Mouse (Mus musculus): Measurements from ENCODE around the gene Pde11a. TPM values are rescaled to one million over a fixed set of nuclear protein-coding genes. Genes with fewer than 3 reads are reported as not detected.

Gene Pde11a
- total RNA-seq, 4 experiments from 2014 or later, result 15.7 to 22.8 (median 17.9) TPM

DNA sequence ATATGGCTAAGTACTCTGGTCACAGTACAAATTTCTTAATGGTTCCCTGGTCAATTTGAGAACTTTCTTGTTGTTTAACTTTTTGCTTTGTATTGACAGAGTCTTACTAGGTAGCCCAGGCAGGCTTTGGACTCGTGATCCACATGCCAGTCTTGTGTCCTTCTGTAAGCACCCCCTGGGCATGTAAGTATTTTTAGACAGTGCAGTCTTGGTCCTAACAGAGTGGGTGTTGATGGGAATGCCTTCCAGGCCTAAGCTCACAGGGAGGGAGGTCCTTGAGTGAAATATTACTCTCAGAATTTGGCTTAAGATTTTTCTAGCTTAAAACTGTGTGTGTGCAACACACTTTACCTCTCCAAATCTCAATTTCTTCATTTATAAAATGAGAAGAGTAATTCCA lies 153.4 kb downstream of the Pde11a start:
- DNase-seq (ENCODE audit: low spot score in 2 of 2), result no peak

DNA sequence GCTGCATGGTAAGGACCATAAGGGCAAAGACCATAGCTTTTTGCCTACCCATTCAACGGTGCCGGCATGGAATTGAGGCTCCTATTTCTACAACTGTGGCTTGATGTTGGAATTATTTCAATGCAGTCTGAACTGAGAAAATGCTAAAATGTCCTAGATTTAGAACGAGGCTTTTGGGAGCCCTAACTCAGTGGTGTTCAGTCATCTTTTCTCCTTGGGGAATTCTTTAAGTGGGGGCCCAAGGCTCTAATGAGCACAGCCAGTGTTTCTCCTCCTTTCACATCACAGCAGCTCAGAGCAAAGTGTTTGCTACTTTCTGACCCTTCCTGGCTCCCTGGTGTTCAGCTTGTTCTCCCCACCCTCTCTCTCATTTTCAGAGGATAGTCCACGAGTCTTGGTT lies 175.8 kb downstream of the Pde11a start:
- no peak for DNase-seq (ENCODE audit: low spot score in 2 of 2)

DNA sequence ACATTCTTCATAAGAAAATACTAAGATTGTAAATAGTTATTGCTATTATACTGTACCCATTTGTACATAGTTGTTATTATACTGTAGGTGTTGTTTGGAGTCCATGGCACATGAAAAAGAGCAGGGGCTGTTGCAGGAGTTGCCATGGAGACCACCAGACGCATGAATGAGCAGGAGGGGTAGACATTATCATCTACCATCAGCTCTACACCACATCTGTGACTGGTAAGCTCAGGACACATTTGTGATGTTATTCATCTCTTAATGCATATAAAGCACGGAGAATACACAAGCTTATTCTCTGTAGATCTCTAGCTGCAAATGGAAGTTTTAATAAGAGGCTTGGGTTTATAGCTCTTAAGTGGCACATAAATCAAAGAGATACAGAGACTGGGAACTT lies 179.6 kb downstream of the Pde11a start:
- no peak for DNase-seq (ENCODE audit: low spot score in 2 of 2)

DNA sequence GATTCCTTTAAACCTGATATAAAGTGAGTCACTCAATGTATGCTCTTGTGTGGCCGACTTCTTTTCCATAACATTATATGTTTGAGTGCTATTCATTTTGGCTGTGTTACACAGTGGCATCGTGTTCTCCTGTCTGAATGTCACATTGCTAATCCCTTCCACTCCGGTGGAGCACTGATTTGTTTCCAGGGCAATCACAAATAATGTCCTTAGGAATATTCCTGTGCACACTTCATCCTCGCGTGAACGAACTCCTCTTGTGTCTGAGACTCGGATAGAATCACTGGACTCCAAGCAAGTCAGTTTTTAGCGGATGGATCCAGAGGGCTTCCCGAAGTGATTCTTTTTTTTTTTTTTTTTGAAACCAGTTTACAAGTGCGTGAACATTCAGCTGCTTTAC lies 197.4 kb downstream of the Pde11a start:
- no peak for DNase-seq (ENCODE audit: low spot score in 2 of 2)

DNA sequence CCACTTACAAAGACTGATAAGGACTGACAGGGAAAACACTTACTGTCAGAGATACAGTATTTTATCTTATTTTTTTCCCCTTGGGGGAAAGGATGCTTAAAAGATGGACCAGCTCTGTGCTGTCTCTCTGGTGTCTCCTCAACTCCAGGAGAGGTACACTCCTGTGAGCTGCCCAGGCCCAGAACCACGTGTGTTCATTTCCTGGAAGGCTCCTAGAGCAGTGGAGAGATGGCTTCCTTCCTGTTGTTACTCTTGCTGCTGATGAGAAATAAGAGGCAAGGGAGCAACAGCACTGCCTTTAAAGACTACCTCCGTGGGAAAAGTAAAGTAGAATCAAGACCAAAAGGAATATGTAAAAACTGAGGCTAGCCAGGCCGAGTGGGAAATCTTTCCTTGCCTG lies 205.6 kb downstream of the Pde11a start:
- no peak for DNase-seq (ENCODE audit: low spot score in 2 of 2)

DNA sequence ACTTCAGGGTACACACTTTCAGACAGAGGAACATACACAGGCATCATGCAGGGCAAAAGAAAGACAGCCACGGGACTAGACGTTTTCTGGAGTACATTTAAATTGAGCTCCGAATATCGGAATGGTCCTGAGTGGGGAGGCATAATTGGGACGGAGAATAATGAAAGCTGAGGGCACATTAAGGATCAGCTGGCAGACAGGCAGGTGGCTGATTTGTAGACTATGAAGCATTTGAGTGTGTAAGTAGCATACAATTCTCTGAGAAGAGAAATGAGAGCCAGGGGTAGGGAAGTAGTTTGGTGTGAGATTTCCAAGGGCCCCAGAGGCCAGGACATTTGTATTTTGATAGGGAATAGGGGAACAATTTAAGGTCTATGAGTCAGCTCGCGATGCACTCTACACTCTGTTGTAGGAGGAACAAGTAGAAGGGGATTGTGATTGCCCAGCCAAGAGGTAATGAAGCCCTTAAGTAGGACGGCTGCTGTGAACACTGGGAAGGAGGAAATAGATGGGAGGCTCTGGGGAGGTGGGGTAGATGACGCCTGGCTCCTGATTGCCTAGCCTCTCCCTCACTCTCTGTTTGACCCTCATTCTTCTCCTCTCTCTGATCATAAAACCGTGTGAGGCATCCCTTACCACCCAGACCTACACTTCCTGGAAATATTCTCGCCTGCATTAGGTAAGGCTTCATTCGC lies 208.5 kb downstream of the Pde11a start:
- DNase-seq (ENCODE audit: low spot score in 2 of 2), result no peak

DNA sequence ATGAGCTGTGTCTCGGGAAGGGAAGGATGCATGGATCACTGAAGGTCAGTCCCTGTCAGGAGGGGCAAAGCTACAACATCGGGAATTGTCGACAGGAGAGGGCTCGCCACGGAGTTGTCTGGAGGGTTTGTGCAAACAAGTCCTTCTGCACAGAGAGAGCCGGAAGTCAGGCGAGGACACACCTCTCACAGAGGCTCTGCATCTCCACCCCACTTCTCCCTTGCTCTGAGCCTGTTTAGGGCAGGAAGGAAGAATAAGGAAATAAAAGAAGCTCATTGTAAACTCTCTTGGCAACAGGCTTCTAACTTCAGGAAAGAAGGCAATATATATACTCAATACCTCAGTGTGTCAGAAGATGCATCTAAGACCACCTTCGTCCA lies 209.5 kb downstream of the Pde11a start:
- no peak for DNase-seq (ENCODE audit: low spot score in 2 of 2)

DNA sequence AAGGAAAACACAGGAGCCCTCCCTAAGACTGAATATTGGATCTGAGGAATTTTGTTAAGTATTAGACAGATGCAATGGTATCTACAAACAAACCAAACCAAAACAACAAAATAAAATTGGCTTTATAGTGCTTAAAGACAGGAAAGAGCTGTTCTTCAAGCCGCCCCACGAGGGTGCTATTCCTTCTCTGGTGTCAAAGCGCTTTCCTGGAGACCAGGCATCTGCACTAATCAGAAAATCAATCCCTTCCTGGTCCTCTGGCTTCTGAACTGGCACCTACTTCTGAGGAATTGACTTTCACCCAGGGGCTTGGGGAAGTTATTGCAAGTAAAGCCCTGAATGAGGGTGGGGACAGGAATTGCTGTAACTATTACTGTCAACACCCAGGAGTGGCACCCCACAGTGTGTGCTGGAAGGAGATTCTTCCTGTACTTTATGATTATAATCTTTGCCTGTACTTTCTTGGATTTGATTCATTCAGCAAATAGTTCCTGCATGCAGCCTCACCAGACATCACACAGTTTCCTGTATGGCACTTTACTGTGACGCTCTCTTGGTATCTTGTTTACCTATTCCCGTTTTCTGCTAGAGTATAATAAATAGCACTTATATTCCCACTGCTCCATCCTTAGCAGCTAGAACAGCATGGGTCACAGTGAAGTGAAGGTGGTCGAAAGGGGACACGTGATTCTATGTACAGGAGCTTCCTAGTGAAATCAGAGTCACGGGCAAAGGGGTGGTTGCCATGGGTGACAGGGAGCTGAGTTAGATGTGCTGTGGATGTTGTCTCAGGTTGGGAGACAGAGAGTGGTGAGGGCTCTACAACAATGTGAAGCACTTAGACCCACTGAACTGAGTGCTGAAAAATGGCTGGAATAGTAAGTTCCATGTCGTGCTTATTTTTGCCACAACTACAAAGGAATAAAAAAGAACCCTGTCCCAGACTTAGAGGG lies 210.2 kb downstream of the Pde11a start:
- no peak for DNase-seq (ENCODE audit: low spot score in 2 of 2)

DNA sequence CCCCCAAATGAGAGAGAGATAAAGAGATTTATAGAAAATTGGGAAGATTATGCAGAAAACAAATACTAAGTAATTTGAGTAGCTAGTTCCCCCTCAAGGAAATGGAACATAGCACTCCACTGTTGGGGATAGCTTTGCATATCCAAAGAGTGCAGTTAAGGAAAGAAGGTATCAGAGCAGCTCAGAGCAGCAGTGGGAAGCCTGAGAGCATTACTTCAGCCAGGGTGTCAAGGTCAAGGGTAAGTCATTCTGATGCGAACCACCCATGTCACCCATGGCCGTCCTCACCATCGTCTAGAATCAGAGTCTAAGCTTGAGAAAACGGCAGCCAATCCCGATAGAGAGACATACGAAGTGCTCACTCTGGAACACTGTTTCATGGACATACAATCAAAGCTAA lies 211.9 kb downstream of the Pde11a start:
- no peak for DNase-seq (ENCODE audit: low spot score in 2 of 2)

DNA sequence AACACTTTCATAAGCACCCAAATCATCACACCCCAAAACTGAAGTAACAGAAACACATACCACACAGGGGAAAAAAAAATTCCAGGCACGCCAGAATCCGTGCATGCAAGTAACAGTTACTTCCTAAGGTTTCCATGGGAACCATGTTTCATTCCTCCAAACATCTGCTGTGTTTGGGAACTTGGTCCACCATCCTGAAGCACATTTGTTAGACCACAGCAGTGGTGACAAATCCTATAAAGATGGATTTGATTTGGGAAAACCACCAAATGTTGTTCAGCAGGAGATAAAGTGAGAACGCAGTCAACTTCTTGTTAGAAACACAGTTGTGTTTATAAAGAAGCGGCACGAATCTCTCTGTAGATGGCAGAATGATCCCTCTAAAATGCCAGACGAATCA lies 213.8 kb downstream of the Pde11a start:
- peak; percentile 41 to 47 for DNase-seq (ENCODE audit: low spot score in 2 of 2)

DNA sequence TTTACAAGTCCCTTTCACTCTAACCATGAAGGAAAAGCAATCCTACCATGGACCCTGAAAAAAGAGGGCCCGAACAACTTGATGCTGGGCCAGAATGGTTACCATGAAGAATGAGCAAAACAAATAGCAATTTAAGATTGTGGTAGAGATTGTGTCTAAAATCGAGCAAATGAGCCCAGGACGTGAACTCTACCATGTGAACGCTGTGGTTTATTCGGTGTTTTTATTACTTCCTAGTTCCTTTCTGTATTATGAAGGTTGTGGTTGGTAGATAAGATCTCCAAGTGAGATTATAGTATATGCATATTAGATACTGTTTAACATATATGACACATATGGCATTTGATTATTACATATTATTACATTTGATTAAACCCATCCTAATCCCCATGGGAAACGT lies 216.4 kb downstream of the Pde11a start:
- DNase-seq (ENCODE audit: low spot score in 2 of 2), result no peak

DNA sequence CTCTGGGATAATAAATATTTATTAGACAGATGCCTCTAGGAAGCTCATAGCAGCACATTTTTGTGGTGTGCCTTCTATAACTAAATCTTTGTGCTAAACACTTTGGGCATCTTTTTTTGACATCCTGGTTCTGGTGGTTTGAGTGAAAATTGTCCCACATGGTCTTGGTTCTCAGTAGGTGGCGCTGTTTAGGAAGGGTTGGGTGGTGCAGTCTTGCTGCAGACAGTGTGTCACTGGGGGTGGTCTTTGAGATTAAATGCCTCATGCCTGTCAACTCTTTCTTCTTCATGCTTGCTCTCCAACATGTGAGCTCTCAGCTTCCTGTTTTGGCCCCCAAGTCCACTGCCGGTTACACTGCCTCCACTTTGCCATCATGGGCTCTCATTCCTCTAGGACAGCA lies 218.7 kb downstream of the Pde11a start:
- no peak for DNase-seq (ENCODE audit: low spot score in 2 of 2)

DNA sequence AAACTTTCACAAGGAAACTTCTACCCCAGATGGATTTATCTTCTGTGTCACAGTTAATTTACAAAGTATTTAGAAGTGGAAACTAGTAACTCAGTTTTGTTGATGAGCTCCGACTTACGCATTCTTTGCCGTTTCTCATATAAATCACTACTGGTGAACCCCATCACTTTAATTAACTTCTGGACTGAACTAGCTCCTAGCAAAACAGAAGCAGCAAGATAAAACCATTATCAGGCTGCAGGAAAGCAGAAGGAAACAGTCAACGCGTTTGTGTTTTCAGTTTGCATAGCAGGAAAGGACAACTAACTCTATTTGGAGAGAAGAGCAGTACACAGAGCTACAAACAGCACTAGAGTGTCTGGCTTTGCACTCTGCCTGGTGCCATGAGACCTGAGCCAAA lies 220.1 kb downstream of the Pde11a start:
- no peak for DNase-seq (ENCODE audit: low spot score in 2 of 2)

DNA sequence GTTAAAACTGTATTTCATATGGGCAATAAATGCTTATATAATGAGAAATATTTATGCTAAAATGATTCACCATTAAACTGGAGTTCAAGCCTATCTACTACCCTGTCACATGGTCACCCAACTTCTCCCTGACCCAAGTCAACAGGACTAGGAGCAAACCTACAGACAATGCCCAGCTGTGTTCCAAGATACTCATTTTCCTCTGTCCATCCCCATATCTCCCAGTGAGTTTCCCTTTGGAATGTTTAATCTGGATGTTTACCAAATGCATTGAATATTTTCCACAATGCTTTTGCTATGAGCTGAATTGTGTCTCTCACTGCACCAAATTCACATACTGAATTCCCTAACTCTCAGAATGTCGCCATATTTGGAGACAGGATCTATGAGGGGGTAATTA lies 221.4 kb downstream of the Pde11a start:
- no peak for DNase-seq (ENCODE audit: low spot score in 2 of 2)

DNA sequence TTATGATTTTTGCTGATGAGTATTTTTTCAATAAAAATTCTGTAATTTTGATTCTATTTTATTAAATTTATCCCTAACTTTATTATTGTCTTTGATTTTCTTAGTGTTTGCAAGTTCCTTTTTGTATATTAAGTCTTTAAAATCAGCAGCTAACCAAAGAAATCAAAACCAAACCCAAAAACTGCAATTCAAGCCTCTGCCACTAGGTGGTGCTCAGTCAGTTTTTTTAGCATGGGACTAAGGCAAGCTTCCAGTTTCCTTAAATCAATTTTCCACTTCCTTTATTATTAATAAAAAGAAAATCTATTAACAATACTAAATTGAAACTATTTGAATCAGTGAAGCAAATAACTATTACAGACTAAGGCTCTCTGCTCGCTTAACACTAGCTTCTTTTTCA lies 222.9 kb downstream of the Pde11a start:
- peak in 1 of 2 experiments; percentile 71 for DNase-seq (ENCODE audit: low spot score in 2 of 2)

DNA sequence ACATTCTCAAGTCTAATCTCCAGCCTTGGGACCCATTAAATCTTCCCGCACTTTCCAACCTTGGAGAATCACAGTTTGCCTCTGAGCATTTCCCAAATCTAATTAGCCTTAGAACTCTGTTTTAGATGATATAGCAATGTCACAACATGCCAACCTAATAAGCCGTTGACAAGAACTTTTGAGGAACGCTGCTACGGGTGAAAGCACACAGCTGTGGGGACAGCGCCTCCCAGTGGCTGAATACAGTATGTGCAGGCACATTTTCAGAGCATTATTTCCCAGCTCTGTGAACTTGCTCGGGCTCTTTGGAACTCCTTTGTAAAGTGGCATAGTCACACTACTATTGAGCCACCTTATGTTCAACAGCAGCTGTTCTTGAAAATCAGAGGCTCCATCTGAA lies 223.8 kb downstream of the Pde11a start:
- DNase-seq (ENCODE audit: low spot score in 2 of 2), result peak in 1 of 2 experiments; percentile 20

DNA sequence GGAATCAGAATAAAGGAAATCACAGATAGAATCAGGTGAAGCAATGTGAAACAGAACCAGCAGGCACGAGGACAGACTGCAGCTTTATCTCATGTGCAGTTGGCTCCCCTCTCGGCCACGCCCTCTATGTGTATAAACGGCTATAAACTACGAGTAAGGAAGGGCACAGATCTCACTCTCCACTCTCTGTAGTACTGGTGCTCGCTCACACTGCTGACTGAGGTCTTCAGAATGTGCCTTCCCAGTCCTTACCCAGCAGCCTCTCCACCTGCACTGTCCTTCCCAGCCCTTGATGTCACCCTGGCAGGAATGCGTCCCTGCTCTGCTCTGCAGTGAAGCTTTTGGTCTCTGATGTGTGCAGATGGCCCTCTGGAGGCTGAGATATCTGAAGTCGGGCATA lies 228.9 kb downstream of the Pde11a start:
- no peak for DNase-seq (ENCODE audit: low spot score in 2 of 2)

DNA sequence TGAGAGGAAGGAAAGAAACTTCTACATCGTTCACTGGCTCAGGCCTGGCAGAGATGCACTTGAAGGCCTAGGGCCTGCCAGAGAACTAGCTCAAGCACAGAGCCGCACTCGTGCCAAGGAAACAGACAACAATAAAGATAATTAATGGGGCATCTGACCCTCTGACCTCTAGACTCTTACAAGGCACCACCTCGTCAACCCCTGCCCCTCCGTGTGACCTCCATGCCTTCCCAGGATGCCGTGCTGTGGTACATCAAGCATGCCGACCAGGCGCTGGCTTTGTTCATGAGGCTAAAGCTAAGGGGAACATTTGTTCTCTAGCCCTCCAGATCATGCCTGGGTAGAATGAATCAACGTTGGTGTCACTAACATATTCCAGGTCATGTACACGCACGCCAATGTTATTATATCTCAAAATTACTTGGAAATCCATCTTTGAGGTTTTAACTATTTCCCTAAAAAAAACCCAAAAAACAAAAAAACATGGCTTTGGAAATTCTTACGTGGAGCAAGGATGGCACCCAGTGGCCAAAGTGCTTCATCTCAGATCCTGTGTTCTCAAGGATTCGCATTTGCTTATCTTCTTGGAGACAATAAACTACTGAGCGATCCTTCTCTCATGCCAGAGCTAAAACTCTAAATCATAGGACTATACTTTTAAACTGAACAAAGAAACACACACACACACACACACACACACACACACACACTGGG lies 236.5 kb downstream of the Pde11a start:
- DNase-seq (ENCODE audit: low spot score in 2 of 2), result no peak

DNA sequence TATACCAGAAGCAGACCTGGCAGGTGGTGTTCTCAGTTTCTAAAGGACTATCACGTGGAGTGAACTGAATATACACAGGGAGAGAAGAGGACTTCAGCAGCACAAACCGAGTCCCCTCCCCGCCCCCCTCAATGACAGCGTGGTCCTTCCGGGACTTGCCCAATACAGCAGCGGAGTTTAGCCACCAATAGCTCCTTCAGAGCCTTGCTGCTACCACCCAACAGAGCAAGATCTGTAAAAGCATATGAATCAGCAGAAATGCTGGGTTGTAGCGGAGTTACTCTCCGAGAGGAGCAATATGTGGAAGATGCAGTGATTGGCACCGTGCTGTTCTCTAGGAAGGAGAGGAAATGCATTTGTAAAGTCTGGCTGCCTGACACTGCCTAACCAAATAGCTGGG lies 238.0 kb downstream of the Pde11a start:
- DNase-seq (ENCODE audit: low spot score in 2 of 2), result no peak

DNA sequence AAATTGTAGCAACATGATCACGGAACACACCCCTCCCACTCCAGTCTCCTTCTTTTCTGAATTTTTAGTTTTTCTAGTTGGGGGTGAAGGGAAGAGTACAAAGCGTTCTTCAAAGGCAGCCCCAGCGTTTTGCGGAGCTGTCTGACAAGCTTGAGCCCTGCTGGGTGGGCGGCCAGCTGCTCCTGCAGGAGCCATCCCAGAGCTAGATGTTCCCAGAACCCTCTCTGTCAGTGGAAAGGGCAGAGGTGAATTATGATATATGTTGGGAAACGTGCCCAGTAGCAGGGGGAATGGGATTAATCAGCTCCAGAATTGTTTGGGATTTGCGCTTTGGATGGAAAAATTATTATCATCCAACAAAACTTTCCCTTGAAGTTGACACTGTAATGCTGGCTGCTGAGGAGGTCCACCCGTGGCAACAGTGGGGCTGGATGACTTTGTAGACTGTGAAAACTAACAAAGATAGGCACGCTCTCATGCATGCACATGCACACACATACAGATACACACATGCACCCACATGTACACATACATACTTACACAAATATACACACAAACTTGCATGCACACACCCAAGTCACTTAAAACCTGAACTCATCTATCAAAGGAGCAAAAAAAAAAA lies 238.7 kb downstream of the Pde11a start:
- DNase-seq (ENCODE audit: low spot score in 2 of 2), result no peak

DNA sequence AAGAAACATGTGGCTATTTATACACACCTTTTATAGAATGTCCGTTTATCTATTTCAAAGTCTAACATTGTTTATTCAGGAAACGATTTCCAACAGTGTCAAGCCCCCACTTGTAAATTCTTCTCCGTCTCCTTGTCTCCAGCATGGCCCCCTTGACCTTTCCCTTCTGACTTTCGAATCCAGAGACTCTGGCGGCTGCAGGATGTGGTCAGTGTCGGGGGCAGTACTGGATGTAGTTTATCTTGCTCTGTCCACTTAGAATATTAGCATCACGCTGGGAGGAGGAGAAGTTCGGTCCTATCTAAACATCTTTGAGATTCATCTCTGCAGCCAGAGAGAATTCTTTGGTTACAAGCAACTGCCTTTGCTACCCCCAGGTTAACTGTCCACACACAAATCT lies 240.2 kb downstream of the Pde11a start:
- no peak for DNase-seq (ENCODE audit: low spot score in 2 of 2)

DNA sequence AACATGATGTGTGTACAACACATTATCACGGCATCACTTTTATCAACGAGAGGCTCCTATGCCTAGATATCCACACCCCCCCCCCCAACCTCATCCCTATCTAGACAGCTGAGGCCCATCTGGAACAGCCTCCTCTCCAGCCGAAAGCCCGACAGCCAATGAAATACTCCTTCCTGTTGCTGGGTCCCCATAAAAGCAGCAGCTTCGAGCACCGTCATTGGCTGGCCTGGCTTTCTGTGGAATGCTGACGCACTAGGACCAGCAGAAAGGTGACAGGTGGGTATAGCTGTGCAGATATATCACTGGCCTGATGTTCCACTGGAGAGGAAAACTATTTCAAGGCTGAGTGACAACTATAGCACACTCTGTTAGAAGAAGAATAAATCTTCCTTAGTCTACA lies 240.7 kb downstream of the Pde11a start:
- DNase-seq (ENCODE audit: low spot score in 2 of 2), result no peak
